Mouse (Mus musculus) ES-Bruce4 (cell line): ENCODE results near the gene Shroom3. TPM values are rescaled to one million over a fixed set of nuclear protein-coding genes. Genes with fewer than 3 reads are reported as not detected.

ENCODE experiments used
- H3K27ac ChIP-seq: 2 replicates; pipeline ENCODE4 v1.5.1; 2012; ENCODE audit warnings: low read length, inconsistent platforms; ENCODE audit not compliant: insufficient read depth
- H3K27me3 ChIP-seq: 2 replicates; pipeline ENCODE4 v1.6.1; 2012; ENCODE audit warnings: mild to moderate bottlenecking, low read length, inconsistent platforms; ENCODE audit not compliant: control insufficient read depth, poor library complexity, insufficient read depth, severe bottlenecking
- H3K36me3 ChIP-seq: 2 replicates; pipeline ENCODE4 v1.6.1; 2012; ENCODE audit warnings: inconsistent platforms, mild to moderate bottlenecking, low read length, moderate library complexity; ENCODE audit not compliant: control insufficient read depth, poor library complexity, insufficient read depth, severe bottlenecking
- H3K4me1 ChIP-seq: one replicate; pipeline ENCODE4 v1.8.1; 2011; ENCODE audit warnings: low read length; ENCODE audit not compliant: control insufficient read depth, insufficient read depth
- H3K4me3 ChIP-seq: 2 replicates; pipeline ENCODE4 v1.5.1; 2011; ENCODE audit warnings: low read depth, mild to moderate bottlenecking, low read length
- H3K9ac ChIP-seq: 2 replicates; pipeline ENCODE4 v1.6.1; 2012; ENCODE audit warnings: low read depth, mild to moderate bottlenecking, inconsistent platforms; ENCODE audit not compliant: poor library complexity, severe bottlenecking
- H3K9me3 ChIP-seq: replicated peaks from 2 replicates; pipeline ENCODE4 v1.6.1; 2012; ENCODE audit warnings: mild to moderate bottlenecking, low read length, inconsistent platforms; ENCODE audit not compliant: control insufficient read depth, poor library complexity, insufficient read depth, severe bottlenecking
- CTCF ChIP-seq: IDR thresholded peaks from one replicate; pipeline ENCODE4 v1.8.1; 2011; ENCODE audit warnings: low read depth, low read length
- EP300 ChIP-seq: IDR thresholded peaks from 2 replicates; pipeline ENCODE4 v1.6.1; 2011; ENCODE audit warnings: low read depth, low read length; ENCODE audit not compliant: insufficient read depth
- POLR2A ChIP-seq: IDR thresholded peaks from one replicate; pipeline ENCODE4 v1.8.1; 2011; ENCODE audit warnings: low read length; ENCODE audit not compliant: insufficient read depth
- polyA plus RNA-seq: library from polyadenylated mRNA; stranded (reverse); fragments of >200 nt; gene quantifications from 2 replicates; pipeline ENCODE4 v1.2.4, GENCODE M21; 2011; ENCODE audit warnings: low read depth; ENCODE audit not compliant: missing spikeins, insufficient read depth, insufficient read length

The Shroom3 gene
- polyA plus RNA-seq, 1 experiment: 49.1 TPM

GRCm38 (mm10) chr5:92982673-92983072 is 299.4 kb downstream of the Shroom3 start:
- no peak for TF ChIP-seq POLR2A
- TF ChIP-seq CTCF: peak; percentile 14
- no peak for TF ChIP-seq EP300
- Histone ChIP-seq H3K36me3 (no peaks in the 10 kb centered on the region), H3K4me1 (peaks cover 6% of the 10 kb centered on the region), H3K27me3 (no peaks in the 10 kb centered on the region), H3K9ac (no peak overlapping the region), H3K27ac (no peak overlapping the region), H3K4me3 (no peak overlapping the region), H3K9me3 (no peaks in the 10 kb centered on the region)

- Histone ChIP-seq H3K9me3 (no peaks in the 10 kb centered on the region), H3K9ac (no peak overlapping the region), H3K4me1 (peaks cover 8% of the 10 kb centered on the region), H3K27ac (no peak overlapping the region), H3K4me3 (no peak overlapping the region), H3K36me3 (no peaks in the 10 kb centered on the region), H3K27me3 (no peaks in the 10 kb centered on the region)
- TF ChIP-seq CTCF (peak; percentile 72), EP300 (no peak)
These were observed 300.7 kb downstream of the Shroom3 start for GRCm38 (mm10) chr5:92983942-92984341.

- Histone ChIP-seq H3K4me1 (peaks cover 8% of the 10 kb centered on the region), H3K4me3 (no peak overlapping the region)
- no peak for TF ChIP-seq CTCF
- TF ChIP-seq POLR2A: no peak
- TF ChIP-seq EP300: no peak
These were observed 301.5 kb downstream of the Shroom3 start for GRCm38 (mm10) chr5:92984692-92985091.

GRCm38 (mm10) chr5:92985391-92985790 is 302.2 kb downstream of the Shroom3 start:
- Histone ChIP-seq H3K36me3 (no peaks in the 10 kb centered on the region), H3K9me3 (no peaks in the 10 kb centered on the region), H3K27me3 (no peaks in the 10 kb centered on the region), H3K9ac (no peak overlapping the region), H3K27ac (no peak overlapping the region), H3K4me3 (no peak overlapping the region), H3K4me1 (peaks cover 8% of the 10 kb centered on the region)
- TF ChIP-seq CTCF: no peak
- TF ChIP-seq POLR2A: no peak
- no peak for TF ChIP-seq EP300

More at GRCm38 (mm10) chr5:92984692-92985091, 301.5 kb downstream of the Shroom3 start:
- no peak overlapping the region for H3K9ac ChIP-seq
- no peaks in the 10 kb centered on the region for H3K9me3 ChIP-seq
- H3K27ac ChIP-seq: no peak overlapping the region
- H3K36me3 ChIP-seq: no peaks in the 10 kb centered on the region
- no peaks in the 10 kb centered on the region for H3K27me3 ChIP-seq

GRCm38 (mm10) chr5:92986651-92987610 is 303.7 kb downstream of the Shroom3 start:
- Histone ChIP-seq H3K36me3 (no peaks in the 10 kb centered on the region), H3K9ac (peak overlapping the region; percentile 38), H3K27me3 (no peaks in the 10 kb centered on the region), H3K4me1 (peaks cover 8% of the 10 kb centered on the region), H3K4me3 (peak overlapping the region; percentile 32; the same call in 1 of the 2 replicates), H3K9me3 (no peaks in the 10 kb centered on the region), H3K27ac (peak overlapping the region; percentile 87)
- no peak for TF ChIP-seq EP300
- TF ChIP-seq CTCF: no peak
- no peak for TF ChIP-seq POLR2A
